Mouse (Mus musculus) liver, embryonic 18 days (tissue): ENCODE data around the gene Aqp6. TPM values are rescaled to one million over a fixed set of nuclear protein-coding genes. Genes with fewer than 3 reads are reported as not detected.

Source experiments
- polyA plus RNA-seq: library from polyadenylated mRNA; depleted of rRNA; stranded (reverse); fragments of >200 nt; gene quantifications from 2 replicates; pipeline ENCODE4 v1.2.3, GENCODE M21; 2012; rRNA removed

Gene Aqp6
- polyA plus RNA-seq = not detected in 2 replicates

DNA sequence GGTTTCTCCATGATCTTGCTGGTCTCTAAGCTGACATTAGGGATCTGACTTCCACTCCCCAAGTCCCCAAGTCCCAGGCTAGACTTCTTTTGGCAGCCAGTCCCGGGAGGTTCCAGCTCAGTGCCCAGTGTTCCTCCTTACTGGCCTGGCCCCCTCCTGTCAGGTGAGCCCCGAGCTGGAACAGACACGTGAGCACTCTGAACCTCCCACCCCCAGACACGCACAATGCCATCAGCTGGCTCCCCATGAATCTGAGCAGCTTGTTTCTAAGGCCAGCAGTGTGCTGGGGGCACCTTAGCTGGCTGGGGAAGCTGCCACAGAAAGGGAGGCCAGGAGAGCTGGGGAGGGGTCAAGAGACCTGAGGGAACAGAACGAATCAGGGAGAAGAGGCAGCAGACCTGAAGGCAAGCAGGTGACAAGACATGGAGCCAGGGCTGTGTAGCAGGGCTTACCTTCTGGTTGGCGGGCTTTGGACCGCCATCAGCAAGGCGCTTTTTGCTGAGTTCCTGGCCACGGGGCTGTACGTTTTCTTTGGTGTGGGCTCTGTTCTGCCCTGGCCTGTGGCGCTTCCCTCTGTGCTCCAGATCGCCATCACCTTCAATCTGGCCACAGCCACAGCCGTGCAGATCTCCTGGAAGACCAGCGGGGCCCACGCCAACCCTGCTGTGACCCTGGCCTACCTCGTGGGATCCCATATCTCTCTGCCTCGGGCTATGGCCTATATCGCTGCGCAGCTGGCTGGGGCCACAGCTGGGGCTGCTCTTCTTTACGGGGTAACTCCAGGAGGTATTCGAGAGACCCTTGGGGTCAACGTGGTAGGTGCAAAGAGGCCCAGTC lies at the start of gene Aqp6:
Aqp6 (plus strand) TSS at position 415 of the 837 bp plus-strand sequence.

DNA sequence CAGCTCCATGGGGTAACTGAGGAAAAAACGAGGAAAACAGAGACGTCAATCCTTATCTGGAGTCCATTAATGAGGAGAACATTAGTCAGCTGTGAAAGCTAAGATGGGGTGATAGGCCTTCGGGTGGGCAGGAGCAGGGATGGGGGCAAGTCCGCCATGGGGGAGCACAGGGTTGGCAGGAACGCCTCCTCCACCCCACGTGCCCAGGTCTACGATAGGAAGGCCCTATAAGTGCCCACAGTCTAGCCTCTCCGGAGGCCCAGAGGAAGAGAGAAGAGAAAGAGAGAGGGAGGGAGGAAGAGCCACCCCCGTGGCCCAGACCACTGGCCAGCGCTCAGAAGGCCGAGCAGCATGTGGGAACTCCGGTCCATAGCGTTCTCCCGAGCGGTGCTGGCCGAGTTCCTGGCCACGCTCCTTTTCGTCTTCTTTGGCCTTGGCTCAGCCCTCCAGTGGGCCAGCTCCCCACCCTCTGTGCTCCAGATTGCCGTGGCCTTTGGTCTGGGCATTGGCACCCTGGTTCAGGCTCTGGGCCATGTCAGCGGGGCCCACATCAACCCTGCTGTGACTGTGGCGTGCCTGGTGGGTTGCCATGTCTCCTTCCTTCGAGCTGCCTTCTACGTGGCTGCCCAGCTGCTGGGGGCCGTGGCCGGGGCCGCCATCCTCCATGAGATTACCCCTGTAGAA lies 22.3 kb upstream of the Aqp6 start, which contains the start of gene Aqp2:
Aqp2 (plus strand) TSS at position 254 of the 684 bp plus-strand sequence.

GRCm38 (mm10) chr15:99590429-99591084 lies 10.6 kb upstream of the Aqp6 start, which contains the start of gene Aqp5:
Aqp5 (plus strand) TSS chr15:99590782.

DNA sequence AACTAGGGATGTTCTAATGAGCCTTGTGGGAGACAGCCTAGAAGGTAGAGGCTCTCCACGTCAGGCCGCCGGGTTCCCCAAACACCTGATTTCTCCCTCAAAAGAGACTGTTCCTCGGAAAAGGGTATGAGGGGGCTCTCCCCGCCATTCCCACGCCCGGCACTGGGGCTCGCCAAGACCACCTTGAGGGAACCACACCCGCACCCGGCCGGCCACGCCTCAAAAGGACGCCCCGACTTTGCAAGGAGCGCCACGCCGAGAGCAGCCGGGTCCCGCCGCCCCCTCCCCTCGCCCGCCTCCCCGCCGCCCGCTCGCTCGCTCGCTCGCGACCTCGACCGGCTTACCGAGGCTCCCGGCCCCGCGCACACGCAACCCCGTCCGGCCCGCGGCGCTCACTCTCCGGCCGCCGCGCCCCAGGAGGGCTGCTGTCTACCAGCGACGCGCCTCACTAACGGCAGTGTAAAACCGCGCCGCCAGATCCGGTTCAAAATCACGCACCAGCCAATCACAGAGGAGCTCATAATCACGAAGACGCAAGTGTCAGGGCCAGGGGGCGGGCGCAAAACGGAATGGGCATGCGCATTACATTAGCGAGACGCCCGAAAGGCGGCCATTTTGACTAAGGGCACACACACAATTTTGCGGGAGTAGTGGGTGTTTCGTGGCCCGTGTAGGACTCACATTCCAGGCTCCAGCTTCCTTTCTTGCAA lies 50.1 kb downstream of the Aqp6 start, which contains the start of gene Racgap1:
Racgap1 (minus strand) TSS at position 494 of the 710 bp plus-strand sequence.

Other genes with a start within 250 kb of the Aqp6 start
- 3.3 and 4.7 TPM in 2 replicates for gene Fmnl3, start 230.9 kb upstream of the Aqp6 start, polyA plus RNA-seq
- 315 and 335 TPM in 2 replicates for gene Tmbim6, start 208.5 kb upstream of the Aqp6 start, polyA plus RNA-seq
- 0.52 and 0.78 TPM in 2 replicates for gene Nckap5l, start 143.7 kb upstream of the Aqp6 start, polyA plus RNA-seq
- 2.4 and 2.6 TPM in 2 replicates for gene Bcdin3d, start 126.7 kb upstream of the Aqp6 start, polyA plus RNA-seq
- gene Faim2, start 73.2 kb upstream of the Aqp6 start, polyA plus RNA-seq = not detected in 2 replicates
- not detected in 2 replicates for gene Aqp2, start 22.3 kb upstream of the Aqp6 start, polyA plus RNA-seq
- gene Aqp5, start 10.6 kb upstream of the Aqp6 start, polyA plus RNA-seq = not detected in 2 replicates
- 29.8 and 32.5 TPM in 2 replicates for gene Racgap1, start 50.3 kb downstream of the Aqp6 start, polyA plus RNA-seq
- 0.08 and 0.11 TPM in 2 replicates for gene Asic1, start 69.0 kb downstream of the Aqp6 start, polyA plus RNA-seq
- gene Smarcd1, start 100.7 kb downstream of the Aqp6 start, polyA plus RNA-seq = 5.7 and 7.1 TPM in 2 replicates
- gene Gm17349, start 104.1 kb downstream of the Aqp6 start, polyA plus RNA-seq = not detected in 2 replicates
- gene Gpd1, start 116.1 kb downstream of the Aqp6 start, polyA plus RNA-seq = 48.8 and 59.5 TPM in 2 replicates
- 91.2 and 107 TPM in 2 replicates for gene Cox14, start 124.2 kb downstream of the Aqp6 start, polyA plus RNA-seq
- gene Cers5, start 171.5 kb downstream of the Aqp6 start, polyA plus RNA-seq = 5.6 and 6.3 TPM in 2 replicates